Mouse (Mus musculus) megakaryocyte-erythroid progenitor cell, adult 5 weeks (primary cell): ENCODE data around the gene Spin2g. TPM values are rescaled to one million over a fixed set of nuclear protein-coding genes. Genes with fewer than 3 reads are reported as not detected.

Source experiments
- polyA plus RNA-seq: library from polyadenylated mRNA; stranded (reverse); fragments of >175 nt; gene quantifications from 2 replicates; pipeline ENCODE4 v1.2.3, GENCODE M21; 2012

The Spin2g gene
- polyA plus RNA-seq = not detected in 2 replicates

DNA sequence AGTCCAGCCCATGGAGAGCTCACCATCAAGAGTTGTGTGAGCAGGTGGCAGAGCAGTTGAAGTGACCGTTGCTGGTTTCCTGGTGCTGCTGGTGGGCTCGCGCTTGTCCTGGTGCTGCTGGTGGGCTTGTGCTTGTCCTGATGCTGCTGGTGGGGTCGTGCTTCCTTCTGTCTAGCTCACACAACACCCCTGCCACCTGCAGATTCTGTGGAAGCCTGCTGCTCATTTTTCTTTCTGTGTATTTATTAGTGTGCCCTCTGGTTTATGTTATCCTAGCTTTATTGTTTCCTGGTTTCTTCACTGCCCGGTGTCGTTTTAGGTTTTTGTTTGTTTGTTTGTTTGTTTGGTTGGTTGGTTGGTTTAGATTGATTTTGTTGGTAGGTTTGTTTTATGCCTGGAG is at the start of gene Spin2g:
TSS of gene Spin2g (minus strand) at position 101 of the 400 bp plus-strand sequence.

Other genes with a start within 250 kb of the Spin2g start
- not detected in 2 replicates for gene Btbd35f9, start 77.2 kb downstream of the Spin2g start, polyA plus RNA-seq
- not detected in 2 replicates for gene Btbd35f8, start 211.8 kb upstream of the Spin2g start, polyA plus RNA-seq